Mouse (Mus musculus) midbrain, embryonic 13.5 days (tissue): ENCODE results near the gene Tcn2. TPM values are rescaled to one million over a fixed set of nuclear protein-coding genes. Genes with fewer than 3 reads are reported as not detected.

ENCODE experiments used
- ATAC-seq: fragments of 200-750 bp; cut with Nextera tagmentation; 2 replicates; pipeline ENCODE4 v1.8.0; 2017; ENCODE audit warnings: mild to moderate bottlenecking, moderate TSS enrichment, moderate library complexity
- H3K27ac ChIP-seq: fragments of 300-500 bp; sonication (generic); 2 replicates; pipeline ENCODE4 v1.5.1; 2015; ENCODE audit warnings: inconsistent platforms, mild to moderate bottlenecking, moderate library complexity
- H3K27me3 ChIP-seq: fragments of 300-500 bp; sonication (generic); 2 replicates; pipeline ENCODE4 v1.6.1; 2015; ENCODE audit warnings: mild to moderate bottlenecking, inconsistent platforms
- H3K36me3 ChIP-seq: fragments of 300-500 bp; sonication (generic); 2 replicates; pipeline ENCODE4 v1.6.1; 2015; ENCODE audit warnings: mild to moderate bottlenecking, inconsistent platforms
- H3K4me1 ChIP-seq: fragments of 300-500 bp; sonication (generic); replicated peaks from 2 replicates; pipeline ENCODE4 v1.6.1; 2015; ENCODE audit warnings: inconsistent platforms
- H3K4me2 ChIP-seq: fragments of 300-500 bp; sonication (generic); replicated peaks from 2 replicates; pipeline ENCODE4 v1.6.1; 2015; ENCODE audit warnings: moderate library complexity, mild to moderate bottlenecking, inconsistent platforms
- H3K4me3 ChIP-seq: fragments of 300-500 bp; sonication (generic); replicated peaks from 2 replicates; pipeline ENCODE4 v1.5.1; 2015; ENCODE audit warnings: mild to moderate bottlenecking, inconsistent platforms
- H3K9ac ChIP-seq: fragments of 300-500 bp; sonication (generic); replicated peaks from 2 replicates; pipeline ENCODE4 v1.6.1; 2015; ENCODE audit warnings: mild to moderate bottlenecking, inconsistent platforms
- H3K9me3 ChIP-seq: fragments of 300-500 bp; sonication (generic); 2 replicates; pipeline ENCODE4 v1.6.1; 2016; ENCODE audit warnings: mild to moderate bottlenecking, inconsistent platforms
- WGBS: fragments of 180-500 bp; shearing (Covaris S2); methylation state at CpG from one replicate; pipeline ENCODE4 v1.1.7; 2015; 5-methylcytosine and 5-hydroxymethylcytosine counted together
- polyA plus RNA-seq: library from polyadenylated mRNA; unstranded; fragments of >200 nt; fragmentation: Nextera tagmentation; extraction: Ambion mirVana; gene quantifications from 2 replicates; pipeline ENCODE4 v1.2.1, GENCODE M21; 2015

Tcn2 gene
- polyA plus RNA-seq, 1 experiment from 2014 or later: 20.3 TPM

DNA sequence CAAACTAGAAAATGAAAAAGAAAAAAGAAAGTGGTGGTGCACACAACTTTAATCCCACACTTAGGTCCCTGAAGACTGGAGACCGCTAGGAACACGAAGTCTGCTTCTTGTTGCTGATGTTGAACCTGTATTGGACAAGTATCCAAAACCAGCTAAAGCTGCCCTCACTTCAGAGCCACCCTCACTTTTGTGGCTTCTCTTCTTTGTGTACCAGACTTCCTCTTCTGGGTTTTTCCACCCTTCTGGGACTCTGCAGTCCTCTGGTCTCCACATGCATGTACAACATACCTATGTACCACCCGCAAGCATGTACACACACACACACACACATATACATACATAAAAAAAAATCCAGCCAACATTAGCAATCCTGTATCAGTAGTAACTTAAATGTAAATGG lies 48.2 kb downstream of the Tcn2 start:
- H3K9ac ChIP-seq: no peak overlapping the region
- 86% methylated on average over 3 of the region's 3 CpGs for WGBS
- H3K4me2 ChIP-seq: no peak overlapping the region
- no peaks in the 10 kb centered on the region for H3K9me3 ChIP-seq
- H3K4me3 ChIP-seq: no peak overlapping the region
- no peaks in the 10 kb centered on the region for H3K4me1 ChIP-seq
- H3K36me3 ChIP-seq: no peaks in the 10 kb centered on the region
- no peak overlapping the region for H3K27ac ChIP-seq
- no peaks in the 10 kb centered on the region for H3K27me3 ChIP-seq
- no peak for ATAC-seq

DNA sequence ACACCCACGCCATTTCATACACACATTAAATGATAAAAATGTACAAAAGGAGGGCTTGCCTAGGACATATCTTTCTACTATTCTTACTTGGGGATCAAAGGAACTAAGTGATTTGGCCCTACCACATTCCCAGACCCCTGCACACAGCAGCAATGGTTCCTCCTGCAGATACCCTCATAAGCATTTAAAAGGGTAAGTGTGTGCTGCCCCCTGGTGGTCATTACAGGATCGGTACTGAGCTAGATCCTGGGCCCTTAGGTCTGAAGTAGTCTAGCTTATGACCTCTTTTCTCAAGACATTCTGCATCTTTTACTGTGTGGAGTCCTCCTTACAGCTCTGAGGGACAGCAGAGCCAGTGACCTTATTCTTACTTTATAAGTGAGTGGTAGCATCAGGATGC lies 52.1 kb downstream of the Tcn2 start:
- Histone ChIP-seq H3K4me2 (no peak overlapping the region), H3K36me3 (no peaks in the 10 kb centered on the region), H3K27ac (no peak overlapping the region), H3K27me3 (no peaks in the 10 kb centered on the region), H3K9me3 (no peaks in the 10 kb centered on the region), H3K4me3 (no peak overlapping the region), H3K4me1 (no peaks in the 10 kb centered on the region), H3K9ac (no peak overlapping the region)
- whole genome bisulfite sequencing: 34% methylated on average over 2 of the region's 2 CpGs
- ATAC-seq: no peak

DNA sequence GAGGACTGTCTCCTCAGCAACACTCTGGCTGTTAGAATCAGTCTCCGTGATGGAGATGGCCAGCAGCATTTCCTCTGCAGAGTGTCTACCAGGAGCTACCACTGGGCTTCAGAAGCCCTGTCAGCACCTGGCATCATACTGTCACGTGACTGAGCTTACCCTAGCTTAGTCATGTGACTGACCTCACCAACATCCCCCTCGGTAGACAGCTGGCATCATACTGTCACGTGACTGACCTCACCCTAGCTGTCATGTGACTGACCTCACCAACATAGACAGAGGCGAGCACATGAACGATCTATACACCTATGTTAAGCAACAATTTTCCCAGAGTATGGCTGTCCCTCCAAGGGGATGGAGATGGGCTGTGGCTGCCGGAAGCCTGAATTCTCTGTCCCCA lies 53.3 kb downstream of the Tcn2 start:
- H3K27ac ChIP-seq: no peak overlapping the region
- WGBS: 80% methylated on average over 7 of the region's 7 CpGs
- H3K27me3 ChIP-seq: no peaks in the 10 kb centered on the region
- H3K36me3 ChIP-seq: no peaks in the 10 kb centered on the region
- no peak overlapping the region for H3K4me3 ChIP-seq
- ATAC-seq: no peak
- H3K9me3 ChIP-seq: no peaks in the 10 kb centered on the region
- H3K9ac ChIP-seq: no peak overlapping the region
- H3K4me2 ChIP-seq: no peak overlapping the region
- H3K4me1 ChIP-seq: no peaks in the 10 kb centered on the region

- Histone ChIP-seq H3K4me3 (no peak overlapping the region), H3K9me3 (no peaks in the 10 kb centered on the region), H3K4me2 (no peak overlapping the region), H3K9ac (no peak overlapping the region), H3K4me1 (no peaks in the 10 kb centered on the region), H3K27ac (no peak overlapping the region), H3K27me3 (no peaks in the 10 kb centered on the region), H3K36me3 (no peaks in the 10 kb centered on the region)
- WGBS: 82% methylated on average over 6 of the region's 6 CpGs
- ATAC-seq: no peak
Observed at GRCm38 (mm10) chr11:3876419-3876818, 55.5 kb downstream of the Tcn2 start.

Other genes with a start within 250 kb of the Tcn2 start
- gene Osbp2, start 68.3 kb downstream of the Tcn2 start, polyA plus RNA-seq: 12.7 and 14.9 TPM in 2 replicates
- 0.54 and 0.67 TPM in 2 replicates for gene 4921536K21Rik, start 37.1 kb downstream of the Tcn2 start, polyA plus RNA-seq
- gene Dusp18, start 36.9 kb downstream of the Tcn2 start, polyA plus RNA-seq: 39.2 and 39.8 TPM in 2 replicates
- 10.3 TPM in 2 replicates for gene Slc35e4, start 17.5 kb downstream of the Tcn2 start, polyA plus RNA-seq
- gene Pes1, start 31.8 kb upstream of the Tcn2 start, polyA plus RNA-seq: 67.5 and 70.2 TPM in 2 replicates
- gene 4930556J24Rik, start 44.6 kb upstream of the Tcn2 start, polyA plus RNA-seq: 0.13 TPM in 1 of 2 replicates, not detected in the other
- gene Gal3st1, start 51.5 kb upstream of the Tcn2 start, polyA plus RNA-seq: 1.4 and 1.5 TPM in 2 replicates
- gene Sec14l4, start 99.3 kb upstream of the Tcn2 start, polyA plus RNA-seq: not detected in 2 replicates
- 0.26 TPM in 1 of 2 replicates, not detected in the other for gene Sec14l3, start 132.7 kb upstream of the Tcn2 start, polyA plus RNA-seq
- gene Mtfp1, start 163.3 kb upstream of the Tcn2 start, polyA plus RNA-seq: 4.9 and 6.6 TPM in 2 replicates
- 2.3 and 3.2 TPM in 2 replicates for gene Sec14l2, start 191.3 kb upstream of the Tcn2 start, polyA plus RNA-seq
- 43.9 and 45.9 TPM in 2 replicates for gene Rnf215, start 203.0 kb upstream of the Tcn2 start, polyA plus RNA-seq
- gene Ccdc157, start 228.1 kb upstream of the Tcn2 start, polyA plus RNA-seq: 6.8 and 8.1 TPM in 2 replicates
- 65.8 and 66.7 TPM in 2 replicates for gene Sf3a1, start 228.2 kb upstream of the Tcn2 start, polyA plus RNA-seq